Mouse (Mus musculus) heart, postnatal 0 days (tissue): ENCODE data around the gene Nr1h2.

Experiments used
- CTCF ChIP-seq: IDR thresholded peaks from 2 replicates; pipeline ENCODE4 v1.5.1; 2016; ENCODE audit warnings: antibody characterized with exemption, control low read depth, low read depth
- EP300 ChIP-seq: IDR thresholded peaks from 2 replicates; pipeline ENCODE4 v1.6.1; 2016; ENCODE audit warnings: antibody characterized with exemption, low read depth

GRCm38 (mm10) chr7:44593775-44594174 lies 40.0 kb upstream of the Nr1h2 start:
- TF ChIP-seq CTCF = no peak
- TF ChIP-seq EP300 = no peak
